Mouse (Mus musculus) stomach, postnatal 0 days (tissue): ENCODE results near the gene Usf3. TPM values are rescaled to one million over a fixed set of nuclear protein-coding genes. Genes with fewer than 3 reads are reported as not detected.
A peak's percentile ranks its signal among the peaks of the same experiment; 100 is the strongest.

Source experiments
- ATAC-seq: fragments of 200-750 bp; cut with Nextera tagmentation; 2 replicates; pipeline ENCODE4 v1.8.0; 2017; ENCODE audit not compliant: low FRiP score, low TSS enrichment
- DNase-seq: peaks from one replicate; pipeline ENCODE4 v3.0.0-alpha.2; 2016; ENCODE audit warnings: low spot score
- H3K27ac ChIP-seq: fragments of 300-500 bp; sonication (generic); replicated peaks from 2 replicates; pipeline ENCODE4 v1.5.1; 2014; ENCODE audit warnings: mild to moderate bottlenecking, control low read depth
- H3K27me3 ChIP-seq: fragments of 300-500 bp; sonication (generic); 2 replicates; pipeline ENCODE4 v1.6.1; 2014; ENCODE audit warnings: low read length; ENCODE audit not compliant: control insufficient read depth, insufficient read depth
- H3K36me3 ChIP-seq: fragments of 300-500 bp; sonication (generic); 2 replicates; pipeline ENCODE4 v1.6.1; 2014; ENCODE audit warnings: low read length, mixed read lengths; ENCODE audit not compliant: control insufficient read depth, insufficient read depth
- H3K4me1 ChIP-seq: fragments of 300-500 bp; sonication (generic); replicated peaks from 2 replicates; pipeline ENCODE4 v1.6.1; 2014; ENCODE audit warnings: antibody characterized with exemption; ENCODE audit not compliant: control insufficient read depth, insufficient read depth
- H3K4me2 ChIP-seq: fragments of 300-500 bp; sonication (generic); replicated peaks from 2 replicates; pipeline ENCODE4 v1.6.1; 2014; ENCODE audit warnings: low read depth, mild to moderate bottlenecking, control low read depth, moderate library complexity
- H3K4me3 ChIP-seq: fragments of 300-500 bp; sonication (generic); 2 replicates; pipeline ENCODE4 v1.5.1; 2014; ENCODE audit warnings: low read depth, low read length, control low read depth
- H3K9ac ChIP-seq: fragments of 300-500 bp; sonication (generic); 2 replicates; pipeline ENCODE4 v1.6.1; 2014; ENCODE audit warnings: mild to moderate bottlenecking, low read length, control low read depth, mixed read lengths
- H3K9me3 ChIP-seq: fragments of 300-500 bp; sonication (generic); 2 replicates; pipeline ENCODE4 v1.6.1; 2016; ENCODE audit warnings: low read length; ENCODE audit not compliant: control insufficient read depth
- CTCF ChIP-seq: IDR thresholded peaks from 2 replicates; pipeline ENCODE4 v1.5.1; 2016; ENCODE audit warnings: antibody characterized with exemption, low read depth, mild to moderate bottlenecking, moderate library complexity
- EP300 ChIP-seq: optimal IDR thresholded peaks from 2 replicates; pipeline ENCODE3; 2016; ENCODE audit warnings: antibody characterized with exemption
- WGBS: fragments of 180-500 bp; shearing (Covaris S2); extraction: QIAGEN DNeasy Blood & Tissue Kit; methylation state at CpG from one replicate; pipeline ENCODE4 v1.1.7; 2014; 5-methylcytosine and 5-hydroxymethylcytosine counted together
- polyA plus RNA-seq: library from polyadenylated mRNA; unstranded; fragments of >200 nt; fragmentation: Nextera tagmentation; extraction: Ambion mirVana; gene quantifications from 2 replicates; pipeline ENCODE4 v1.2.1, GENCODE M21; 2015

Gene Usf3
- polyA plus RNA-seq, 1 experiment from 2014 or later = 2.0 TPM

- H3K4me3 ChIP-seq = no peak overlapping the region
- H3K36me3 ChIP-seq = peaks cover 34% of the 10 kb centered on the region
Measured at GRCm38 (mm10) chr16:44221463-44221862, 48.4 kb downstream of the Usf3 start.

GRCm38 (mm10) chr16:44226706-44227291 is 53.8 kb downstream of the Usf3 start:
- ATAC-seq = no peak
- no peaks in the 10 kb centered on the region for H3K9me3 ChIP-seq
- H3K27me3 ChIP-seq = no peaks in the 10 kb centered on the region
- no peak overlapping the region for H3K4me2 ChIP-seq
- H3K36me3 ChIP-seq = no peaks in the 10 kb centered on the region
- DNase-seq = no peak
- no peaks in the 10 kb centered on the region for H3K4me1 ChIP-seq
- WGBS = 75% methylated on average over 13 of the region's 13 CpGs
- no peak overlapping the region for H3K4me3 ChIP-seq
- no peak for TF ChIP-seq CTCF
- no peak for TF ChIP-seq EP300
- no peak overlapping the region for H3K27ac ChIP-seq
- H3K9ac ChIP-seq = no peak overlapping the region

More at GRCm38 (mm10) chr16:44221463-44221862, 48.4 kb downstream of the Usf3 start:
- Histone ChIP-seq H3K9ac (no peak overlapping the region), H3K4me2 (no peak overlapping the region), H3K27me3 (no peaks in the 10 kb centered on the region), H3K9me3 (no peaks in the 10 kb centered on the region), H3K27ac (no peak overlapping the region), H3K4me1 (no peaks in the 10 kb centered on the region)
- 73% methylated on average over 6 of the region's 6 CpGs for WGBS
- TF ChIP-seq CTCF (no peak), EP300 (no peak)
- DNase-seq = no peak
- no peak for ATAC-seq

GRCm38 (mm10) chr16:44233019-44233418 is 60.0 kb downstream of the Usf3 start:
- no peaks in the 10 kb centered on the region for H3K27me3 ChIP-seq
- no peaks in the 10 kb centered on the region for H3K9me3 ChIP-seq
- TF ChIP-seq CTCF = no peak
- TF ChIP-seq EP300 = peak; percentile 92
- DNase-seq = peak; percentile 46
- no peak overlapping the region for H3K4me2 ChIP-seq
- ATAC-seq = peak; percentile 94
- no peaks in the 10 kb centered on the region for H3K36me3 ChIP-seq
- H3K9ac ChIP-seq = no peak overlapping the region
- H3K4me1 ChIP-seq = no peaks in the 10 kb centered on the region
- H3K27ac ChIP-seq = peak overlapping the region; percentile 36
- 50% methylated on average over 7 of the region's 7 CpGs for WGBS
- H3K4me3 ChIP-seq = no peak overlapping the region

- WGBS = 78% methylated on average over 3 of the region's 3 CpGs
- no peak overlapping the region for H3K4me2 ChIP-seq
- DNase-seq = no peak
- H3K9ac ChIP-seq = no peak overlapping the region
- no peaks in the 10 kb centered on the region for H3K4me1 ChIP-seq
- TF ChIP-seq EP300 = no peak
- TF ChIP-seq CTCF = no peak
- no peaks in the 10 kb centered on the region for H3K9me3 ChIP-seq
- no peak overlapping the region for H3K27ac ChIP-seq
- H3K4me3 ChIP-seq = no peak overlapping the region
- no peak for ATAC-seq
- no peaks in the 10 kb centered on the region for H3K36me3 ChIP-seq
- no peaks in the 10 kb centered on the region for H3K27me3 ChIP-seq
Measured at GRCm38 (mm10) chr16:44237836-44238235, 64.8 kb downstream of the Usf3 start.

- no peaks in the 10 kb centered on the region for H3K36me3 ChIP-seq
- no peak for TF ChIP-seq EP300
- TF ChIP-seq CTCF = no peak
- no peak overlapping the region for H3K4me2 ChIP-seq
- no peaks in the 10 kb centered on the region for H3K27me3 ChIP-seq
- H3K27ac ChIP-seq = no peak overlapping the region
- ATAC-seq (no peak), DNase-seq (no peak)
- no peak overlapping the region for H3K4me3 ChIP-seq
- no peaks in the 10 kb centered on the region for H3K4me1 ChIP-seq
- no peaks in the 10 kb centered on the region for H3K9me3 ChIP-seq
- 31% methylated on average over 10 of the region's 10 CpGs for WGBS
- H3K9ac ChIP-seq = no peak overlapping the region
Measured at GRCm38 (mm10) chr16:44238835-44239263, 65.8 kb downstream of the Usf3 start.

- DNase-seq (no peak), ATAC-seq (no peak)
- Histone ChIP-seq H3K27me3 (no peaks in the 10 kb centered on the region), H3K4me2 (no peak overlapping the region), H3K9ac (no peak overlapping the region), H3K36me3 (no peaks in the 10 kb centered on the region), H3K27ac (no peak overlapping the region), H3K9me3 (no peaks in the 10 kb centered on the region), H3K4me1 (no peaks in the 10 kb centered on the region), H3K4me3 (no peak overlapping the region)
- WGBS = 62% methylated on average over 8 of the region's 8 CpGs
- TF ChIP-seq CTCF (no peak), EP300 (no peak)
Measured at GRCm38 (mm10) chr16:44240406-44240805, 67.4 kb downstream of the Usf3 start.
